Mouse (Mus musculus) liver, embryonic 15.5 days (tissue): ENCODE measurements around the gene Disc1. TPM values are rescaled to one million over a fixed set of nuclear protein-coding genes. Genes with fewer than 3 reads are reported as not detected.

Experiments
- ATAC-seq: fragments of 200-750 bp; cut with Nextera tagmentation; 2 replicates; pipeline ENCODE4 v1.8.0; 2017; ENCODE audit warnings: moderate number of reproducible peaks, mild to moderate bottlenecking, moderate library complexity; ENCODE audit not compliant: insufficient read depth
- H3K27ac ChIP-seq: fragments of 300-500 bp; sonication (generic); replicated peaks from 2 replicates; pipeline ENCODE4 v1.5.1; 2015; ENCODE audit warnings: mild to moderate bottlenecking, inconsistent platforms
- H3K27me3 ChIP-seq: fragments of 300-500 bp; sonication (generic); 2 replicates; pipeline ENCODE4 v1.6.1; 2015; ENCODE audit warnings: mild to moderate bottlenecking, inconsistent platforms
- H3K36me3 ChIP-seq: fragments of 300-500 bp; sonication (generic); replicated peaks from 2 replicates; pipeline ENCODE4 v1.6.1; 2015; ENCODE audit warnings: moderate library complexity, mild to moderate bottlenecking, inconsistent platforms
- H3K4me1 ChIP-seq: fragments of 300-500 bp; sonication (generic); replicated peaks from 2 replicates; pipeline ENCODE4 v1.6.1; 2015; ENCODE audit warnings: inconsistent platforms
- H3K4me2 ChIP-seq: fragments of 300-500 bp; sonication (generic); 2 replicates; pipeline ENCODE4 v1.6.1; 2015; ENCODE audit warnings: moderate library complexity, mild to moderate bottlenecking, inconsistent platforms
- H3K4me3 ChIP-seq: fragments of 300-500 bp; sonication (generic); replicated peaks from 2 replicates; pipeline ENCODE4 v1.5.1; 2015; ENCODE audit warnings: mild to moderate bottlenecking, inconsistent platforms
- H3K9ac ChIP-seq: fragments of 300-500 bp; sonication (generic); 2 replicates; pipeline ENCODE4 v1.6.1; 2015; ENCODE audit warnings: moderate library complexity, mild to moderate bottlenecking, inconsistent platforms
- H3K9me3 ChIP-seq: fragments of 300-500 bp; sonication (generic); replicated peaks from 2 replicates; pipeline ENCODE4 v1.6.1; 2016; ENCODE audit warnings: inconsistent platforms
- WGBS: fragments of 180-500 bp; shearing (Covaris S2); methylation state at CpG from one replicate; pipeline ENCODE4 v1.1.7; 2015; ENCODE audit warnings: mixed read lengths; ENCODE audit not compliant: insufficient replicate concordance; 5-methylcytosine and 5-hydroxymethylcytosine counted together
- polyA plus RNA-seq: library from polyadenylated mRNA; unstranded; fragments of >200 nt; fragmentation: Nextera tagmentation; extraction: Ambion mirVana; gene quantifications from 2 replicates; pipeline ENCODE4 v1.2.1, GENCODE M21; 2015

Gene Disc1
- polyA plus RNA-seq, 1 experiment from 2014 or later = 0.30 TPM

DNA sequence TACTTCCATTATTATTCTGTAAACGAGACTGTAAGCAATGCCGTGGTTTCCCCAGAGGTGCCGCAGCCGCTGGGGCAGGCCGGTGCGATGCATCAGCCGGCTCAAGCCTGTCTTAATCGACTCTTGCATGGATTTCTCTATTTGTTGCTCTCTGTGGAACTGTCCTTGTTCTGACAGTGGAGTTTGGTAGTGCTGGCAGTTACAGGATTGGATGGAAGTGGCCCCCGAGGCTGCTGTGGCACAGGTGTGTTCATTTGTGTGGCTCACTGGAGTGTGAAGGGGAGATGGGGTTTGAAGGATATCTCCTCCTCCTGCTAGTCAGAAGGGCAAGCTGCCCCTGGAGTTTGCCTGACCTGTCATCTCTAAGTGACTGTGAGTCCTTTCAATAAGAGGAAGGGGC lies 171.3 kb downstream of the Disc1 start:
- no peak overlapping the region for H3K27ac ChIP-seq
- 77% methylated on average over 9 of the region's 9 CpGs for WGBS
- no peak overlapping the region for H3K4me2 ChIP-seq
- H3K36me3 ChIP-seq = no peaks in the 10 kb centered on the region
- peaks cover 8% of the 10 kb centered on the region; the same call in 1 of the 2 replicates for H3K4me1 ChIP-seq
- no peaks in the 10 kb centered on the region for H3K9me3 ChIP-seq
- H3K27me3 ChIP-seq = no peaks in the 10 kb centered on the region
- H3K9ac ChIP-seq = no peak overlapping the region
- ATAC-seq = no peak
- H3K4me3 ChIP-seq = no peak overlapping the region

DNA sequence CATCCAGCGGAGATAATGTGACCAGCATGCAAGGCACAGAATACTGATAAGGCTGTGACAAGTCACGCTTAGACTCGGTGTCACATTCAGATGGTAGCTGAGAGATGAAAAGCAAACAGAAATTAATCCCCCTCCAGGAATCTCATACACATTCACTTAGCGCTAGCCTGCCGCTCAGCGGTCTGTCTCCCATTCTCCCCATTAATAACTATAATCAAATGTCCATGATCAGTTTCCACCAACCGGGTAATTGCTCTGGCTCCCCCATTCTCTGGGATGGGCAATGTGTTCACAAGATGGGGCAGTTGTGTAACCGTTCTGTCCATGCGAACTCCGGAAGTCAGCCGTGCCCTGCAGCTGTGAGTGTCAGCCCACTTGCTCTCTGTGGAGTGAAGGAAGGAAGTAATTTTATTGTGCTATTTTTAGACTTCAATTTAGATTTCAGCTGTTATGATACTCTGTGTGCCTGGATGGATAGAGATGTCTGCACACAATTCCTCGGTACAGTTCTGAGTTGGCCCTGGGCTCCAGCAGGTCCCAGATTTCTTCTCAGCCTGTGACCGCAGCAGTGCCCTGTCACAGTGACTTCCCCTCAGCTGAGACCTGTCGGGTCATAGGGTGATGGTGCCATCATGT lies 173.1 kb downstream of the Disc1 start:
- Histone ChIP-seq H3K4me2 (no peak overlapping the region), H3K9ac (no peak overlapping the region), H3K27me3 (no peaks in the 10 kb centered on the region), H3K36me3 (no peaks in the 10 kb centered on the region), H3K27ac (no peak overlapping the region), H3K4me1 (peaks cover 8% of the 10 kb centered on the region; the same call in 1 of the 2 replicates), H3K9me3 (no peaks in the 10 kb centered on the region), H3K4me3 (no peak overlapping the region)
- 37% methylated on average over 14 of the region's 14 CpGs for WGBS
- no peak for ATAC-seq

DNA sequence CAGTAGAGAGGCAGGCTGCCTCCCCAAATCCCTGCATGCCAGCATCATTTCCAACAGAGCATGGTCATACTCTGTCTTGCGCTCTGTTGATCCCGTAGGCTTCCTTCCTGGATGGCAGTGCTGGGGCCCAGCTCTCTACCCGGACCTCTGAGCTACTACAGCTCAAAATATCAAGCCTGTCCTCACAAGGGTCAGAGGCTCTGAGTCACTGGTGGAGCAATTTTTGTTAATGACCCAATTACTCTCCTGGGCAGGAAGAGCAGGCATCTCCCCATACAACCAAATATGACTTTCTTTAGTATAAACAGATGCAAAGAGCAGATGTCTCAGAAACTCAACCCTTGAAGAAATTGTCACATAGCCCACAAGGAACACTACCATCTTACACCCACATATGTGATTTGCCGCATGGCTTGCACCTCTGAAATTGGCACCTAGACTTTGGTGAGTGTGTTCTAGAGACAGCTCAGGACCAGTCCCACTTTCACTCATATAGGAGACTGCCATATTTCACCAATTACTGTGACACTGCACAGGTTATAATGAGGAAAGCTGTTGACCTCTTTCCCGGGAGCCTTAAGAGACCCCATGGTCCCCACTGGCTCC lies 176.6 kb downstream of the Disc1 start:
- no peak for ATAC-seq
- no peaks in the 10 kb centered on the region for H3K27me3 ChIP-seq
- no peak overlapping the region for H3K27ac ChIP-seq
- H3K4me2 ChIP-seq = no peak overlapping the region
- H3K36me3 ChIP-seq = no peaks in the 10 kb centered on the region
- H3K4me1 ChIP-seq = peaks cover 2% of the 10 kb centered on the region; the same call in 1 of the 2 replicates
- no peak overlapping the region for H3K4me3 ChIP-seq
- H3K9ac ChIP-seq = no peak overlapping the region
- no peaks in the 10 kb centered on the region for H3K9me3 ChIP-seq
- WGBS = 61% methylated on average over 5 of the region's 5 CpGs

DNA sequence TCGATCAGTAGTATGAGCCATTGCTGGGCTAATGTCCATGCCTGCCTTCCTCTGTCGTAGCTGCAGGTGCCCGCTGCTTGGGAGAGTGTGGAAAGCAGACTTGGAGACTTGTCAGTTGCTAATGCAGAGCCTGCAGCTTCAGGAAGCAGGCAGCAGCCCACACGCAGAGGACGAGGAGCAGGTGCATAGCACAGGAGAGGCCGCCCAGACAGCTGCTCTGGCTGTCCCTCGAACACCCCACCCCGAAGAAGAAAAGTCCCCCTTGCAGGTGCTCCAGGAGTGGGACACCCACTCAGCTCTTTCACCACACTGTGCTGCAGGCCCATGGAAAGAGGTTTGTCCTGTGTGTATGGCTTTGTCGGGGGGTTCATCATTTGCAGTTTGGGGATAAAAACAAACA lies 178.7 kb downstream of the Disc1 start:
- 65% methylated on average over 9 of the region's 9 CpGs for WGBS
- Histone ChIP-seq H3K9me3 (no peaks in the 10 kb centered on the region), H3K27ac (no peak overlapping the region), H3K4me3 (no peak overlapping the region), H3K4me2 (no peak overlapping the region), H3K27me3 (peaks cover 3% of the 10 kb centered on the region; the same call in 1 of the 2 replicates), H3K9ac (no peak overlapping the region), H3K36me3 (no peaks in the 10 kb centered on the region), H3K4me1 (no peaks in the 10 kb centered on the region)
- no peak for ATAC-seq

DNA sequence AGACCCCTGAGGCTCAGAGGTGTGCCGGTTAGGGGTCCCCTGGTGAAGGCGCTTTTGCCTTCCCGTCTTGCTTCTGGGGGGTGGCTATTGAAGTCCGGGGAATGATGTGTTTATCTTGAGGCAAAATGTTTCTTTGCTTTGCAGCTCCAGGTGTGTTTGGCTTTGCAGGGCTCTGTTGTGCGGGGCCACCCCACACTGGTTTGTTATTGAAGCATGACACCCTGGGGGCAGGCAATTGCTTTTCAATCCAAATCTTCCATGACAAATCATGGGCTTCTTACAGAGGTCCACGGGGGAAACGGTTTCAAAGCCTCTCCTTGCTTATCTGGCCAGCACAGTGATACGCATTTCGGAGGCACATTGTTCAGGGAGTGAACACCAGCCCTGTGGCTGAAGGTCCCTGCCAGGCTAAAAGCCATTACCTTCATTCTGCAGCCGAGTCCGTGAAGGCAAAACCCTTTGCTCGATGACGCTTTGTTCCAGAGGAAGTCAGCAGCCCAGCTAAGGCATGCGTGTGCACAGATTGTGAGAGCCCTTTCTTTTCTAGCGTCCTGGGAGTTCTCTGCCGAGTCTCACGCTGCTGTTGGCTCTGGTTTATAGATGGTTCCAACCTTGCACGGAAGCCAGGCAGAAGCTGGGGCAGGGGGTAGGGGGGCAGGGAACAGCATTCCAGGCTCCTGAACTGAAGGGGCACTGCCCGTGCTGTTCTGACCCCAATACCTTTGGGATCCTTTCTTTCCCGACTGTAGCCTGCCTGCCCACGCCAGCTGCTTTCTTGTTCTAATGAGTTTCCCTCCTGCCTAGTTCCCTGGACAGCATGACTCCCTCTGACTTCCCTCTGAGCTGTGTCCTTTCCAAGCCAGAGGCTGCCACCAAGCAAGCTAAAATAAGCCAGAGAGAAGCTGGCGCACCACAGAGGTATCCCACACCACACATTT lies 182.2 kb downstream of the Disc1 start:
- Histone ChIP-seq H3K9me3 (no peaks in the 10 kb centered on the region), H3K9ac (no peak overlapping the region), H3K27ac (no peak overlapping the region), H3K4me2 (peak overlapping the region; percentile 5; the same call in 1 of the 2 replicates), H3K4me1 (no peaks in the 10 kb centered on the region), H3K27me3 (peaks cover 3% of the 10 kb centered on the region; the same call in 1 of the 2 replicates), H3K36me3 (no peaks in the 10 kb centered on the region), H3K4me3 (no peak overlapping the region)
- WGBS = 46% methylated on average over 22 of the region's 22 CpGs
- no peak for ATAC-seq

DNA sequence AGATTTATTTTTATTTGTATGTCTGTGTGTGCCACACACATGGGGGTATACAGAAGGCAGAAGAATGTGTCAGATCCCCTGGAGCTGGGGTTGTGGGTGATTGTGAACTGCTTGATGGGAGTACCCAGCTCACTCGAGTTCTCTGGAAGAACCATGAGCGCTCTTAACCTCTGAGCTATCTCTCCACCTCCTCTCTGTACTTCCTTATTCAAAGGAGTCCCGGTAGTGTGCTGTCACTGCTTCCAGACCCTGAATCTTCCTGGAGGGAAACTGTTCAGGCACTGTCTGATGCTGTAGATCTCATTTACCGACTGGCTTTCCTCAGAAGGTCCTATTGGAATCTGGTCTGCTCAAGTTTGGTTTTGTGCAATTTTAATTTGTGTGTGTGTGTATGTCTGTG lies 186.8 kb downstream of the Disc1 start:
- no peaks in the 10 kb centered on the region for H3K9me3 ChIP-seq
- no peak overlapping the region for H3K9ac ChIP-seq
- no peaks in the 10 kb centered on the region for H3K4me1 ChIP-seq
- no peak for ATAC-seq
- no peaks in the 10 kb centered on the region for H3K36me3 ChIP-seq
- no peak overlapping the region for H3K27ac ChIP-seq
- no peak overlapping the region for H3K4me2 ChIP-seq
- H3K27me3 ChIP-seq = peaks cover 3% of the 10 kb centered on the region; the same call in 1 of the 2 replicates
- no peak overlapping the region for H3K4me3 ChIP-seq
- WGBS = 29% methylated on average over 4 of the region's 4 CpGs

DNA sequence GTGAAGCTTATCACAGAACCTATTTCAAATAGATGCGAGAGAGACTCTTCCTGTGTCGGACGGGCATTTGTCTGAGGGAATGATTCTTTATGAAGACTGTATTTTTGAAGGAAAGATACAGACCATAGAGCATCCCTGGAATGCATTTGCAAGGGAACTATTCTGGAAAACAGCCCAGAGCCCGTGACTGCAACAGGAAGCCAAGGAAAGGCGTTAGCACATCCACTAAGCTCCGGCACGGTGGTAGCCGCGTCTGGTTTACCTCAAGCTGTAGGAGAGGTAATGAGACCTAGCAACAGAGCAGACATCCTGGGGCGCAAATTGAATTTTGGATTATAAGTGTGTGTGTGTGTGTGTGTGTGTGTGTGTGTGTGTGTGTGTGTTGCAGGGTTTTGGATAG lies 188.4 kb downstream of the Disc1 start:
- no peak for ATAC-seq
- Histone ChIP-seq H3K36me3 (no peaks in the 10 kb centered on the region), H3K9ac (no peak overlapping the region), H3K4me2 (no peak overlapping the region), H3K27ac (no peak overlapping the region), H3K9me3 (no peaks in the 10 kb centered on the region), H3K27me3 (no peaks in the 10 kb centered on the region), H3K4me1 (no peaks in the 10 kb centered on the region), H3K4me3 (no peak overlapping the region)
- WGBS = 49% methylated on average over 10 of the region's 10 CpGs

DNA sequence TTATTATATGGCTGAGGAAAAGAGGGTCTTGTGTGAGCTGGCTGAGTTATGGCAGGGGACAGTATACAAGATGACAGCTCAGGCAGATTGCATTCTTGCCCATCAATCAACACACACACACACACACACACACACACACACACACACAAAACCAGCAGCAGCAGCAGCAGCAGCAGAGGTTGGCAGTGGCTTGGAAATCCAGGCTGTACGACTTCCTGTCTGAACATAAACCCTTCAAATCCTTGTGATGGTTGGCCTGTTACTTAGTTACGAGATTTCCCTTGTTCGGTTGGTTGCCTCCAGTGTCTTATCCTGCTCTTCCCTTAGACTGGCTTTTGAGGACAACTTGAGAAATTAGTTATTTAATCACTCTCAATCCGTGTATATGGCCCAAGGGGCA lies 188.9 kb downstream of the Disc1 start:
- Histone ChIP-seq H3K4me3 (no peak overlapping the region), H3K27me3 (no peaks in the 10 kb centered on the region), H3K36me3 (no peaks in the 10 kb centered on the region), H3K9ac (no peak overlapping the region), H3K27ac (no peak overlapping the region), H3K4me1 (no peaks in the 10 kb centered on the region), H3K4me2 (no peak overlapping the region), H3K9me3 (no peaks in the 10 kb centered on the region)
- WGBS = 49% methylated on average over 4 of the region's 4 CpGs
- no peak for ATAC-seq

DNA sequence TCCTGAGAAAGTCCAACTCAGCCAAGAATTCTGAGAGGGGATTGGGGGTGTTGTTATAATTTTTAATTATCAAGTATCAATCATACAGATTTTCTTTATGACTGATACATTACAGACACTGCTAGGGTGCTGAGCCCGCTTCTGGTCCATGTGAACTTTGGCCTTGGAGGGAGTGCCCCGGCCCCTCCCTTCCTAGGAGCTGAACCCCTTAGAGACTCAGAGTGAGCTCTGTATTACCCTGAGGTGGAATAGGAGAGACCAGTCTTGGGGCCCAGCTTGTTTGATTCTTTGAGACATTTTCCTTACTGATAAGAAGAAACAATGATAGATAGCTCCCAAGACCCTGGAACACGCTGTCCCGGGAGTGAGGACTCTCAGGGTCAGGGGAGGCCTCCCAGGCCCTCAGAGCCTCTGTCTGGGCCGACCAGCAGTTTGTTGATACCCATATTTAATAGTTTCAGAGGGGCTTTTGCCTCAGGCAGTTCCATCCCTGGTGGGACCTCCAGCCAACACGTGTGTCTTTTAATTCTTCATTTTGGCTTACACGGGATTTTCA lies 192.8 kb downstream of the Disc1 start:
- 46% methylated on average over 7 of the region's 7 CpGs for WGBS
- no peaks in the 10 kb centered on the region for H3K27me3 ChIP-seq
- H3K9ac ChIP-seq = no peak overlapping the region
- no peak overlapping the region for H3K4me2 ChIP-seq
- no peaks in the 10 kb centered on the region for H3K36me3 ChIP-seq
- H3K4me1 ChIP-seq = no peaks in the 10 kb centered on the region
- no peak overlapping the region for H3K4me3 ChIP-seq
- no peak for ATAC-seq
- H3K9me3 ChIP-seq = no peaks in the 10 kb centered on the region
- H3K27ac ChIP-seq = no peak overlapping the region

DNA sequence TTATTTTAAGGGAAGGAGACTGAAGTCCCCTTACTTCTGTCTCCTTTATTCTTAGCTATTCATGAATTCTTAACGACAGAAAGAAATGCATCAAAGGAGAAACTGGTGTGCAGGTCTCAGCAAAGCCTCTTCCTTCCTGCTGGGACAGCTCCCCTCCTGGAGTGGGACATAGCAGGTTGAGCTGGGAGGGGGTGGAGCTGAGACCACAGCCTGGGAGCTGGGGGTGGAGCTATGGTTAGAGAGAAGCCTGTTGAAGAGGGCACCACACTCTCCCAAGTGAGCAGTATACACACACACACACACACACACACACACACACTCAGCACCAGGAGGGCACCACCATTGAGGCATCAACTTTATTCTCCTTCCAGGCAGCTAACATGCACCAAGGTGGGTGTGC lies 193.4 kb downstream of the Disc1 start:
- Histone ChIP-seq H3K36me3 (no peaks in the 10 kb centered on the region), H3K4me2 (no peak overlapping the region), H3K9me3 (no peaks in the 10 kb centered on the region), H3K4me3 (no peak overlapping the region), H3K9ac (no peak overlapping the region), H3K27me3 (no peaks in the 10 kb centered on the region), H3K27ac (no peak overlapping the region), H3K4me1 (no peaks in the 10 kb centered on the region)
- no peak for ATAC-seq
- WGBS = 2% methylated on average over 1 of the region's 1 CpGs

DNA sequence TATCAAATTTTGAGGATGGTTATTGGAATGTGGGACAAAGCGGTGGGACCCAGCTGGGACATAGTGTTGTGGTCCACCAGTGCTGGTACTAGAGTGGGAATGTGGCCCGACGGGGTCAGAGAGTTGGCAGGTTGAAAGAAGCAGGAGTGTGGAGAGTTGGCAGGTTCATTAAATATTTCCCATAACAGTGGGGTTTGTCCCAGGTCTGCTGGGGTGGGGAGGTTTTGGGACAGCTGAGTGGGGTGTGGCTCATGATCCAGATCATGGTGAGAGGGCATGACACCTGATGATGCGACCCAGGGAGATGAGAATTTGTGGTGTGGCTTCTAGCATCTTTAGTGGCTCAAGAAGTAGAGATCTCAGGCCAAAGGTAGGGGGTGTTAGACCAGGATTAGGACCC lies 199.0 kb downstream of the Disc1 start:
- Histone ChIP-seq H3K9me3 (no peaks in the 10 kb centered on the region), H3K4me1 (0 out of 2 replicates have a peak, but pooled peaks cover 5% of the 10 kb centered on the region), H3K4me3 (no peak overlapping the region), H3K9ac (no peak overlapping the region), H3K36me3 (no peaks in the 10 kb centered on the region), H3K4me2 (no peak overlapping the region), H3K27me3 (no peaks in the 10 kb centered on the region; the same call in 1 of the 2 replicates), H3K27ac (no peak overlapping the region)
- WGBS = 75% methylated on average over 4 of the region's 4 CpGs
- ATAC-seq = no peak
